Comparison of ENCODE assay signal across 10 mouse cellular contexts in genomic region chr19:43384346-43384977, GRCm38 (mm10). TPM values are rescaled to one million over a fixed set of nuclear protein-coding genes. Genes with fewer than 3 reads are reported as not detected.
A peak's percentile ranks its signal among the peaks of the same experiment; 100 is the strongest.
DNase-seq lines count a peak whose midpoint lies in the region; ATAC-seq and TF ChIP-seq lines count a peak whose summit lies in the region.
"Had no signal": no experiment of that assay in that cellular context is flagged by ENCODE, and none has a peak within 500 bp of the region (broad histone marks: within the 10 kb centered on the region; RNA-seq: fewer than 3 reads in every experiment).

No protein-coding gene starts in this region.

- H3K4me2 ChIP-seq in forebrain, postnatal 0 days (ENCODE audit: low read depth) = peak overlapping the region; percentile 63

- no peak for TF ChIP-seq CTCF in forebrain, postnatal 0 days (IDR thresholded peaks at IDR 0.05; ENCODE audit: low read depth)

- peak overlapping the region; percentile 6; the same call in 1 of the 2 replicates for H3K27ac ChIP-seq in heart, embryonic 10.5 days
- H3K27ac ChIP-seq in forebrain, postnatal 0 days (ENCODE audit: low read depth, low read length) = no peak overlapping the region
- H3K27ac ChIP-seq: left cerebral cortex, adult 2 months had no signal

- peaks cover 72% of the 10 kb centered on the region for H3K27me3 ChIP-seq in heart, embryonic 10.5 days (ENCODE audit: insufficient read depth, poor library complexity, severe bottlenecking)
- peaks cover 58% of the 10 kb centered on the region for H3K27me3 ChIP-seq in forebrain, postnatal 0 days (ENCODE audit: insufficient read depth, low read length)

- ATAC-seq in forebrain, postnatal 0 days = no peak

- H3K9me3 ChIP-seq in heart, embryonic 10.5 days = no peaks in the 10 kb centered on the region
- no peaks in the 10 kb centered on the region for H3K9me3 ChIP-seq in forebrain, postnatal 0 days (ENCODE audit: low read length)

- H3K9ac ChIP-seq in forebrain, postnatal 0 days = no peak overlapping the region

- H3K4me3 ChIP-seq in heart, embryonic 10.5 days = peak overlapping the region; percentile 57
- H3K4me3 ChIP-seq in forebrain, postnatal 0 days (ENCODE audit: low read depth, low read length) = peak overlapping the region; percentile 38
- H3K4me3 ChIP-seq: left cerebral cortex, adult 2 months had no signal

- WGBS in heart, embryonic 10.5 days = 1% methylated on average over 19 of the region's 19 CpGs
- 5% methylated on average over 19 of the region's 19 CpGs for WGBS in forebrain, postnatal 0 days

- H3K4me1 ChIP-seq in heart, embryonic 10.5 days = peaks cover 30% of the 10 kb centered on the region
- H3K4me1 ChIP-seq in forebrain, postnatal 0 days (ENCODE audit: insufficient read depth) = peaks cover 16% of the 10 kb centered on the region

- DNase-seq in heart, embryonic 10.5 days (ENCODE audit: low spot score) = no peak
- no peak for DNase-seq in heart, adult 18-20 months
- peak; percentile 54 for DNase-seq in ES-CJ7 (ENCODE audit: low read depth, low spot score)
- DNase-seq in forebrain, postnatal 0 days = peak; percentile 3
- peak; percentile 17 for DNase-seq in mesoderm, embryonic 11.5 days (ENCODE audit: low read depth, low spot score)
- DNase-seq in urinary bladder, postnatal 4 days (ENCODE audit: low spot score in 2 of 2) = no peak
- no peak for DNase-seq in natural killer cell, adult 2 months (ENCODE audit: low spot score in 2 of 2)
- DNase-seq in adrenal gland, postnatal 36 days = no peak

- H3K36me3 ChIP-seq in heart, embryonic 10.5 days = no peaks in the 10 kb centered on the region
- no peaks in the 10 kb centered on the region for H3K36me3 ChIP-seq in forebrain, postnatal 0 days (ENCODE audit: insufficient read depth)

RNA-seq across cellular contexts. Expression of gene Hpse2, which starts 3.7 kb away (rescaled TPM):
- 0.04 and 0.29 TPM in 2 replicates for polyA plus RNA-seq in heart, embryonic 10.5 days (2016; fragmentation: Nextera tagmentation; extraction: Ambion mirVana)
- under 1 TPM in 1 of 2 experiments, not detected in 1; 0.31 TPM for total RNA-seq in heart, adult 18-20 months (2021)
- 0.54 and 0.57 TPM in 2 replicates for total RNA-seq in forebrain, postnatal 0 days (2014; rRNA removed)
- 0.16 and 0.34 TPM in 2 replicates for polyA plus RNA-seq in forebrain, postnatal 0 days (2015; fragmentation: Nextera tagmentation; extraction: Ambion mirVana)
- total RNA-seq in adrenal gland, postnatal 36 days (2021) = not detected
- total RNA-seq: adrenal gland, adult 18-20 months had no signal

RNA-seq across cellular contexts. Expression of gene Cnnm1, which starts 55.8 kb away (rescaled TPM):
- polyA plus RNA-seq in heart, embryonic 10.5 days (2016; fragmentation: Nextera tagmentation; extraction: Ambion mirVana) = 0.12 and 0.14 TPM in 2 replicates
- under 1 TPM in 1 of 2 experiments, not detected in 1; 0.31 TPM for total RNA-seq in heart, adult 18-20 months (2021)
- total RNA-seq in forebrain, postnatal 0 days (2014; rRNA removed) = 6.9 and 7.6 TPM in 2 replicates
- polyA plus RNA-seq in forebrain, postnatal 0 days (2015; fragmentation: Nextera tagmentation; extraction: Ambion mirVana) = 1.7 and 2.1 TPM in 2 replicates
- under 1 TPM; 0.10 to 0.16 TPM for total RNA-seq in adrenal gland, postnatal 36 days (2021)

Comparison
In these comparisons a context has a peak if more than half of its experiments do, and no peak if none do; other contexts are left out.
1. DNase-seq: peak in ES-CJ7 (single experiment), forebrain, postnatal 0 days (single experiment) and mesoderm, embryonic 11.5 days (single experiment); none in heart, embryonic 10.5 days (single experiment), heart, adult 18-20 months (0 of 2), urinary bladder, postnatal 4 days (0 of 2), natural killer cell, adult 2 months (0 of 2) and adrenal gland, postnatal 36 days (0 of 2).